Comparison of ENCODE assay signal across 16 mouse cellular contexts in the genomic region with DNA sequence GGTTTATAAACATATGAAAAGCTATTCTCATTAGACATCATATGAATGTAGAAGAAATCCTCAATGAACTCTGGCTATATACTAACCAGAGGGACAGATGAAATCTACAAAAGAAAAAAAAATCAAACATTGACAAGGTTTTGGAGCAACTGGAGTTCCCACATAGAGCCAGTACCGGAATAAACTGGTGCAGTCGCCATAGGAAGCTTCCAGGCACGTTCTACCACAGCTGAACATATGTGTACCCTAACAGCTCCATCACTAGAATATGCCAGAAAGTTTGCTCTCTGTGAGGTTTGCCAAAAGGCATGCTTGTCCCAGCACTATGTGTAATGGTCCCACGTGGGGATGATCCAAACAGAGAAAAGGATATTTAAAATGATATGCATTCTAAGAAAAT. TPM values are rescaled to one million over a fixed set of nuclear protein-coding genes. Genes with fewer than 3 reads are reported as not detected.
"Had no signal": no experiment of that assay in that cellular context is flagged by ENCODE, and none has a peak within 500 bp of the region (broad histone marks: within the 10 kb centered on the region; RNA-seq: fewer than 3 reads in every experiment).

No protein-coding gene starts in this region.

- H3K4me3 ChIP-seq: neural tube, embryonic 15.5 days; stomach, embryonic 15.5 days had no signal

- H3K27ac ChIP-seq: neural tube, embryonic 15.5 days; stomach, embryonic 15.5 days; stomach, postnatal 0 days had no signal

- H3K36me3 ChIP-seq: neural tube, embryonic 15.5 days; stomach, embryonic 15.5 days had no signal

- H3K9ac ChIP-seq: neural tube, embryonic 15.5 days; stomach, embryonic 15.5 days had no signal

- H3K9me3 ChIP-seq: neural tube, embryonic 15.5 days; stomach, embryonic 15.5 days had no signal

- DNase-seq: retina, postnatal 1 day; right cerebral cortex, adult 18-20 months; right cerebral cortex, postnatal 14 days; right cerebral cortex, postnatal 25 days; right cerebral cortex, postnatal 4 days; spleen, adult 18-20 months; thymus, adult 18-20 months; thymus, adult 2 months; thymus, postnatal 14 days; thymus, postnatal 25 days; thymus, postnatal 36 days; thymus, postnatal 4 days had no signal

- H3K4me2 ChIP-seq: neural tube, embryonic 15.5 days; stomach, embryonic 15.5 days had no signal

- H3K27me3 ChIP-seq: stomach, embryonic 15.5 days had no signal

RNA-seq across cellular contexts. Expression of a gene that starts 35.7 kb away (rescaled TPM):
- total RNA-seq: neutrophil, adult 5-6 weeks had no signal
